Mouse (Mus musculus) E14TG2a.4 (cell line): ENCODE results near the gene Dnah2.
A peak's percentile ranks its signal among the peaks of the same experiment; 100 is the strongest.

Source experiments
- H3K27me3 ChIP-seq: 2 replicates; pipeline ENCODE4 v1.6.1; 2014; ENCODE audit warnings: low read length, control low read depth; ENCODE audit not compliant: insufficient read depth
- H3K36me3 ChIP-seq: 2 replicates; pipeline ENCODE4 v1.6.1; 2014; ENCODE audit warnings: low read length, control low read depth; ENCODE audit not compliant: insufficient read depth
- H3K4me1 ChIP-seq: replicated peaks from 2 replicates; pipeline ENCODE4 v1.6.1; 2014; ENCODE audit warnings: low read depth, low read length, control low read depth
- H3K4me3 ChIP-seq: replicated peaks from 2 replicates; pipeline ENCODE4 v1.5.1; 2014; ENCODE audit warnings: mild to moderate bottlenecking, low read length
- H3K9me3 ChIP-seq: 2 replicates; pipeline ENCODE4 v1.6.1; 2014; ENCODE audit warnings: low read length, control low read depth
- CTCF ChIP-seq: conservative IDR thresholded peaks from 2 replicates; pipeline ENCODE4 v1.5.1; 2014; ENCODE audit warnings: low read length
- NANOG ChIP-seq: IDR thresholded peaks from 2 replicates; pipeline ENCODE4 v1.6.1; 2014; ENCODE audit warnings: borderline replicate concordance, low read length, mixed read lengths
- POU5F1 ChIP-seq: IDR thresholded peaks from 2 replicates; pipeline ENCODE4 v1.6.1; 2014; ENCODE audit warnings: low read length, borderline replicate concordance

Dnah2 gene

GRCm38 (mm10) chr11:69584937-69585336 lies 36.0 kb upstream of the Dnah2 start:
- H3K27me3 ChIP-seq, result no peaks in the 10 kb centered on the region
- peak overlapping the region; percentile 98 for H3K4me3 ChIP-seq
- H3K36me3 ChIP-seq, result peaks cover 77% of the 10 kb centered on the region
- no peak for TF ChIP-seq POU5F1
- no peak for TF ChIP-seq NANOG
- TF ChIP-seq CTCF, result no peak
- H3K4me1 ChIP-seq, result peaks cover 77% of the 10 kb centered on the region
- H3K9me3 ChIP-seq, result no peaks in the 10 kb centered on the region

GRCm38 (mm10) chr11:69584008-69584407 lies 35.1 kb upstream of the Dnah2 start:
- H3K4me1 ChIP-seq, result peaks cover 74% of the 10 kb centered on the region
- TF ChIP-seq CTCF, result no peak
- TF ChIP-seq POU5F1, result no peak
- TF ChIP-seq NANOG, result no peak
- H3K36me3 ChIP-seq, result peaks cover 68% of the 10 kb centered on the region
- no peaks in the 10 kb centered on the region for H3K9me3 ChIP-seq
- H3K27me3 ChIP-seq, result no peaks in the 10 kb centered on the region
- H3K4me3 ChIP-seq, result peak overlapping the region; percentile 98

DNA sequence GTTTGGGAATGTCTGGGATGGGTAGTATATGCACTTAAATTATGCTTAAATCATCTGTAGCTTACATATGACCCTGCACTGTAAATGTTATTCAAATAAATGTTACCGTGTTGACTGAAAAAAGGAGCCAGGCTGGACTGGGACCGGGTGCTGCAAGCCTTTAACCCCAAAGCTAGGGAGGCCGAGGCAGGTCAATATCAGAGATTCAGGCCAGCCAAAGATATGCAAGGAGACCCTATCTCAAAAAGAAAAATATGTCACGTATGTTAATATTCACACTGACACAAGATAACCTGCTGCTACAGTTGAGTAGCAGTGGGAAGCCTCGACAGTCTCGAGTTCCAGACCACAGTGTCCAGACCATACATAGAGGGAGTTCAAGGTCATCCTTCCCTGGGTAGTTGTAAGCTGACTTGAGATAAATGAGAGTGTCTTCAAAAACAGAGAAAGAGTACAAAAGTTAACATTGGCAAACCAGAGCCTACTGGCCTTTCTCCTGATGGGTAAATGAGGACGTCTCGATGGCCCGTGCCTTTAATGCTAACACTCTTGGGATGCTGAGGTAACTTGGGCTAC lies 33.4 kb upstream of the Dnah2 start:
- Histone ChIP-seq H3K27me3 (no peaks in the 10 kb centered on the region), H3K36me3 (peaks cover 60% of the 10 kb centered on the region), H3K4me3 (peak overlapping the region; percentile 98), H3K4me1 (peaks cover 71% of the 10 kb centered on the region), H3K9me3 (no peaks in the 10 kb centered on the region)
- TF ChIP-seq NANOG, result no peak
- TF ChIP-seq POU5F1, result no peak
- TF ChIP-seq CTCF, result no peak

- H3K4me1 ChIP-seq, result peaks cover 71% of the 10 kb centered on the region
- TF ChIP-seq CTCF, result no peak
- peak; percentile 92 for TF ChIP-seq POU5F1
- peak; percentile 89 for TF ChIP-seq NANOG
- H3K4me3 ChIP-seq, result peak overlapping the region; percentile 98
- H3K36me3 ChIP-seq, result peaks cover 60% of the 10 kb centered on the region
- no peaks in the 10 kb centered on the region for H3K9me3 ChIP-seq
- H3K27me3 ChIP-seq, result no peaks in the 10 kb centered on the region
Observed at GRCm38 (mm10) chr11:69581814-69582213, 32.9 kb upstream of the Dnah2 start.

DNA sequence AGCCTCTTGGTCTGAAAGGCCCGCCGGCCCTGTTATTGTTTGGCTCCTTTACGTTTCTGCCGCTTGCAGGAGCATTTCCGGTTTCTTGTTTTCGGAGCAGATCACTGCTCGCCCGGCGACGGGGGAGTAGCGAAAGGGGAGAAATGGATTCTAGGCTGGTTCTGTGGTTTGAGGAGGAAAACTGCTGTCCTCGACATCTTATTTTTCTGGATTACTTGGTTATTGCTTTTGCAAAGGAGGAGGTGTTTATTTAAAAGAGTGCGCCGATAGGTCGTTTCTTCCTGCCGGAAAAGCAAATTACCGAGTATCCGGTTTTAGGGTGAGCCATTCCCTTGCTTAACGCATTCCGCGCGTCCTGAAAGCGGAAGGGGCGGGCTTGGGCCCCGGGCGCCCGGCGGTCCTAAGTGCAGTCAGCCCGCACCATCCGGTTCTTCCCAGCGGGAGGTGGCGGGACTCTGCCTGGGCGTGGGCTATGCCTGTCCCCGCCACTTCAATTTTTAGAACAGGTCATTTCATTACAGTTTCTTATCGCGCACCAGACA lies 32.3 kb upstream of the Dnah2 start:
- Histone ChIP-seq H3K9me3 (no peaks in the 10 kb centered on the region), H3K27me3 (no peaks in the 10 kb centered on the region), H3K4me3 (peak overlapping the region; percentile 98), H3K4me1 (peaks cover 71% of the 10 kb centered on the region), H3K36me3 (peaks cover 60% of the 10 kb centered on the region)
- TF ChIP-seq POU5F1 (no peak), NANOG (no peak), CTCF (no peak)

- Histone ChIP-seq H3K27me3 (no peaks in the 10 kb centered on the region), H3K9me3 (no peaks in the 10 kb centered on the region), H3K4me1 (peaks cover 71% of the 10 kb centered on the region), H3K36me3 (peaks cover 60% of the 10 kb centered on the region), H3K4me3 (peak overlapping the region; percentile 98)
- no peak for TF ChIP-seq POU5F1
Observed at GRCm38 (mm10) chr11:69580572-69581146, 31.7 kb upstream of the Dnah2 start.

DNA sequence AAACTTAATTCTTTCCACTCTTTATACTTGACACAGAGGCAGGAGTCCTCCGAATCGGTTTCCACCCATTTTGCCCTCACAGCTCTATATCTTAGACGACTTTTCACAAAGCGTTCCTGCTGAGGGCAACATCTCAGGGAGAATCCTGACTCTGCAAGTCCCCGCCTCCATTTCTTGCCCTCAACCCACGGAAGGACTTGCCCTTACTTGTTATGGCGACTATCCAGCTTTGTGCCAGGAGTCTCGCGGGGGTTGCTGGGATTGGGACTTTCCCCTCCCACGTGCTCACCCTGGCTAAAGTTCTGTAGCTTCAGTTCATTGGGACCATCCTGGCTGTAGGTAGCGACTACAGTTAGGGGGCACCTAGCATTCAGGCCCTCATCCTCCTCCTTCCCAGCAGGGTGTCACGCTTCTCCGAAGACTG lies 31.2 kb upstream of the Dnah2 start, which contains the start of the genes Wrap53 and Trp53:
Wrap53 (minus strand) TSS at position 165 of the 424 bp plus-strand sequence.
Trp53 (plus strand) TSS at position 269 of the 424 bp plus-strand sequence.
- Histone ChIP-seq H3K27me3 (no peaks in the 10 kb centered on the region), H3K4me1 (peaks cover 71% of the 10 kb centered on the region), H3K4me3 (peak within 1 kb of the TSS; percentile 99), H3K36me3 (peaks cover 60% of the 10 kb centered on the region), H3K9me3 (no peaks in the 10 kb centered on the region)
- TF ChIP-seq NANOG, result no peak
- no peak for TF ChIP-seq POU5F1
- TF ChIP-seq CTCF, result no peak

- Histone ChIP-seq H3K27me3 (no peaks in the 10 kb centered on the region), H3K9me3 (no peaks in the 10 kb centered on the region), H3K36me3 (peaks cover 60% of the 10 kb centered on the region), H3K4me1 (peaks cover 71% of the 10 kb centered on the region), H3K4me3 (peak overlapping the region; percentile 99)
- TF ChIP-seq NANOG, result no peak
- TF ChIP-seq CTCF, result peak; percentile 99
- no peak for TF ChIP-seq POU5F1
Observed at GRCm38 (mm10) chr11:69579128-69580017, 30.5 kb upstream of the Dnah2 start.
